Mouse (Mus musculus) heart, embryonic 16.5 days (tissue): ENCODE results near the gene Dirc2. TPM values are rescaled to one million over a fixed set of nuclear protein-coding genes. Genes with fewer than 3 reads are reported as not detected.

Experiments used
- ATAC-seq: fragments of 200-750 bp; cut with Nextera tagmentation; replicated peaks from 2 replicates; pipeline ENCODE4 v1.8.0; 2017; ENCODE audit warnings: moderate number of reproducible peaks; ENCODE audit not compliant: insufficient read depth, low FRiP score; ENCODE audit errors: extremely low read depth
- H3K27ac ChIP-seq: fragments of 300-500 bp; sonication (generic); 2 replicates; pipeline ENCODE4 v1.5.1; 2014; ENCODE audit warnings: mild to moderate bottlenecking, low read length, control low read depth, moderate library complexity
- H3K27me3 ChIP-seq: fragments of 300-500 bp; sonication (generic); 2 replicates; pipeline ENCODE4 v1.6.1; 2014; ENCODE audit warnings: low read length, mixed read lengths; ENCODE audit not compliant: control insufficient read depth, insufficient read depth
- H3K36me3 ChIP-seq: fragments of 300-500 bp; sonication (generic); 2 replicates; pipeline ENCODE4 v1.6.1; 2014; ENCODE audit not compliant: control insufficient read depth, insufficient read depth
- H3K4me1 ChIP-seq: fragments of 300-500 bp; sonication (generic); 2 replicates; pipeline ENCODE4 v1.6.1; 2014; ENCODE audit warnings: low read length, mixed read lengths; ENCODE audit not compliant: control insufficient read depth, insufficient read depth
- H3K4me2 ChIP-seq: fragments of 300-500 bp; sonication (generic); 2 replicates; pipeline ENCODE4 v1.6.1; 2014; ENCODE audit warnings: low read depth, mild to moderate bottlenecking, control low read depth, low read length
- H3K4me3 ChIP-seq: fragments of 300-500 bp; sonication (generic); 2 replicates; pipeline ENCODE4 v1.5.1; 2014; ENCODE audit warnings: mild to moderate bottlenecking, control low read depth, low read length
- H3K9ac ChIP-seq: fragments of 300-500 bp; sonication (generic); 2 replicates; pipeline ENCODE4 v1.6.1; 2014; ENCODE audit warnings: low read length, control low read depth
- H3K9me3 ChIP-seq: fragments of 300-500 bp; sonication (generic); replicated peaks from 2 replicates; pipeline ENCODE4 v1.6.1; 2016; ENCODE audit warnings: low read length; ENCODE audit not compliant: control insufficient read depth
- WGBS: fragments of 180-500 bp; shearing (Covaris S2); extraction: QIAGEN DNeasy Blood & Tissue Kit; methylation state at CpG from one replicate; pipeline ENCODE4 v1.1.7; 2014; 5-methylcytosine and 5-hydroxymethylcytosine counted together
- polyA plus RNA-seq: library from polyadenylated mRNA; unstranded; fragments of >200 nt; fragmentation: Nextera tagmentation; extraction: Ambion mirVana; gene quantifications from 2 replicates; pipeline ENCODE4 v1.2.1, GENCODE M21; 2015

Gene Dirc2
- polyA plus RNA-seq, 1 experiment from 2014 or later = 10.1 TPM

- H3K27me3 ChIP-seq = no peaks in the 10 kb centered on the region
- H3K4me3 ChIP-seq = peak overlapping the region; percentile 76
- H3K9ac ChIP-seq = peak overlapping the region; percentile 88
- ATAC-seq = no peak
- no peaks in the 10 kb centered on the region for H3K36me3 ChIP-seq
- peaks cover 26% of the 10 kb centered on the region for H3K4me1 ChIP-seq
- peak overlapping the region; percentile 99 for H3K4me2 ChIP-seq
- WGBS = 30% methylated on average over 6 of the region's 6 CpGs
- no peak overlapping the region for H3K27ac ChIP-seq
- H3K9me3 ChIP-seq = no peaks in the 10 kb centered on the region
These were observed 729 bp downstream of the Dirc2 start for GRCm38 (mm10) chr16:35768469-35768784.

GRCm38 (mm10) chr16:35766366-35766765 lies 2.8 kb downstream of the Dirc2 start:
- WGBS = 81% methylated on average over 3 of the region's 3 CpGs
- no peak overlapping the region for H3K4me2 ChIP-seq
- peaks cover 26% of the 10 kb centered on the region for H3K4me1 ChIP-seq
- no peak overlapping the region for H3K27ac ChIP-seq
- no peak for ATAC-seq
- no peaks in the 10 kb centered on the region for H3K27me3 ChIP-seq
- no peaks in the 10 kb centered on the region for H3K36me3 ChIP-seq
- H3K9ac ChIP-seq = no peak overlapping the region
- no peaks in the 10 kb centered on the region for H3K9me3 ChIP-seq
- no peak overlapping the region for H3K4me3 ChIP-seq

DNA sequence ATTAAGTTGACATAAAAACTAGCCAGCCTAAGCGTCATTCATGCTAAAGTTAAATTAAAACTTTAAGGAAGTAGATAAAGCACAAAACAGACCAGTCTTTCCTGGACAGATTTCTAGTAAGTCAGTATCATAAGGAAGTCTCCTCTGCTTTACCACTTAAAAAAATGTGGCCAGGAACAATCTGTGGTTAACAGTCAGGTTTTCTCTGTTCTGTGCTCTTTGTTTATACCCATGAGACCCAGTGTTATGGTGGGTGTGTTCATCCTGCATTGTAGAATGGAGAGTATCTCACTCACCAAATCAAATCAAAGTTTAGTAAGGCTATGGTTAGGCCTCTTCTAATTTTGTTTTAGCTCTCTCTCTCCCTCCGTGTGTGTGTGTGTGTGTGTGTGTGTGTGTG lies 3.7 kb downstream of the Dirc2 start:
- H3K27me3 ChIP-seq = no peaks in the 10 kb centered on the region
- H3K36me3 ChIP-seq = no peaks in the 10 kb centered on the region
- WGBS = 62% methylated on average over 2 of the region's 2 CpGs

GRCm38 (mm10) chr16:35764941-35765340 lies 4.2 kb downstream of the Dirc2 start:
- no peak overlapping the region for H3K27ac ChIP-seq
- no peak overlapping the region for H3K9ac ChIP-seq
- WGBS = 85% methylated on average over 1 of the region's 1 CpGs
- no peaks in the 10 kb centered on the region for H3K27me3 ChIP-seq
- H3K4me3 ChIP-seq = no peak overlapping the region
- H3K4me2 ChIP-seq = no peak overlapping the region
- H3K4me1 ChIP-seq = peaks cover 18% of the 10 kb centered on the region
- no peak for ATAC-seq
- no peaks in the 10 kb centered on the region for H3K36me3 ChIP-seq
- no peaks in the 10 kb centered on the region for H3K9me3 ChIP-seq

More for the DNA sequence above, 3.7 kb downstream of the Dirc2 start:
- Histone ChIP-seq H3K4me3 (no peak overlapping the region), H3K9me3 (no peaks in the 10 kb centered on the region), H3K4me2 (no peak overlapping the region), H3K9ac (no peak overlapping the region), H3K4me1 (peaks cover 18% of the 10 kb centered on the region), H3K27ac (no peak overlapping the region)
- no peak for ATAC-seq

GRCm38 (mm10) chr16:35763590-35764296 lies 5.4 kb downstream of the Dirc2 start:
- H3K4me1 ChIP-seq = peaks cover 15% of the 10 kb centered on the region
- 28% methylated on average over 9 of the region's 11 CpGs for WGBS
- no peaks in the 10 kb centered on the region for H3K36me3 ChIP-seq
- peak overlapping the region; percentile 42; the same call in 1 of the 2 replicates for H3K4me2 ChIP-seq
- H3K4me3 ChIP-seq = no peak overlapping the region
- no peak for ATAC-seq
- H3K9ac ChIP-seq = no peak overlapping the region
- no peaks in the 10 kb centered on the region for H3K9me3 ChIP-seq
- 0 out of 2 replicates have a peak overlapping the region, but pooled peaks have one; percentile 43 for H3K27ac ChIP-seq
- H3K27me3 ChIP-seq = no peaks in the 10 kb centered on the region

DNA sequence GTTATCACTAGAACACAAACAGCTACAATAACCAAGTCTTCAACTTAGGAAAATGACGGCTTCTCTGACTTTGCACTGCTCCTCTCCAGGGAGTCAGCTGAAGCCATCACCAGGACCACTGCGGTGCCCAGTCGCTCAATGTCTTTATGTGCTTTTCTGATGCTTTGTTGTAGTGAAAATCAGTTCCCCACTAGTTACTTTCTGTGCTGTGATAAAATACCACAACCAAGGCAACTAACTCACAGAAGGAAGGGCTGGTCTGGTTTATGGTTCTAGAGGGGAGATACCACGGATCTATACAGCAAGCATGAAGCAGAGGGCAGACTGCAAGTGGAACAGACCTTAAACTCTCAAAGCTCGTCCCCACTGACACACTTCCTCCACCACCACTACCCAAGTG lies 9.8 kb downstream of the Dirc2 start:
- no peak for ATAC-seq
- Histone ChIP-seq H3K27ac (no peak overlapping the region), H3K27me3 (no peaks in the 10 kb centered on the region), H3K4me3 (no peak overlapping the region), H3K36me3 (no peaks in the 10 kb centered on the region), H3K9me3 (no peaks in the 10 kb centered on the region), H3K4me2 (no peak overlapping the region), H3K4me1 (peaks cover 8% of the 10 kb centered on the region; the same call in 1 of the 2 replicates), H3K9ac (no peak overlapping the region)
- WGBS = 82% methylated on average over 5 of the region's 5 CpGs

GRCm38 (mm10) chr16:35756697-35757096 lies 12.5 kb downstream of the Dirc2 start:
- Histone ChIP-seq H3K4me3 (no peak overlapping the region), H3K4me2 (no peak overlapping the region), H3K9ac (no peak overlapping the region), H3K27me3 (no peaks in the 10 kb centered on the region), H3K9me3 (no peaks in the 10 kb centered on the region), H3K36me3 (no peaks in the 10 kb centered on the region), H3K27ac (no peak overlapping the region), H3K4me1 (0 out of 2 replicates have a peak, but pooled peaks cover 2% of the 10 kb centered on the region)
- 85% methylated on average over 9 of the region's 9 CpGs for WGBS
- ATAC-seq = no peak

DNA sequence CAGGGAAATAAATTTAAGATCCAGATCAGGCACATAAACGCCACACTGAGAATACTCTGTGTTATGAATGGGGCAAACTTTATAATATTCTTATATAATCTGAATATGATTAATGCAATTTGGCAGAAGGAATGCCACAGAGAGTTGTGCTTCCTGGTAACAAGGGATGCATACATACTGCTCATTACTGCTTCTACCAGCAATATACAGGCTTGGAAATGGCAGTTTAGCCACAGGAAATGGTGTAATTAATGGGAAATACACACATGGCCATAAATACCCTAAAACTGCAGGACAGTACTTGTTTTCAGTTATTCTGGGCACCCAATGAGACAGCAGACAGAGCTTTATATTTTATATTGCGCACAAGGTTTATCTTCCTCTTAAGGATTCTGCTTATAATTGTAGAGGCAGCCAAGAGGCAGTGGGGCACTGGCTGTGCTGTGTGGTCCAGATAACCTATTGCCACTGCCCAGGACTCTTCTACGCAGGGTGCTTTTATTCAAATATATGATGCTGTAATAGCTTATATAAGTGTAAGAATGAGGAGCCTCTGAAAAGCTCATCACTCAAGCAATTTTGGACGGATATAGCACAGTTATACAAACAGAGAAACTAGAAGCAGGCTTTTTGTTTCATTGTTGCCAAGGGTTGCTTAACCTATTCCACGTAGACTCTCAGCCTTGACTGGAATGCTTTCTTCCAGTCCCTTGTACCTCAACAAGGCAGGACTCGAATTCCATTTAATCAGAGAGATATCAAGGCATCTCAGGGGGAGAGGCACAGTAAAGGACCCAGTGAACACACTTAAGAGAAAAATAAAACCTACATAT lies 13.4 kb downstream of the Dirc2 start:
- ATAC-seq = no peak
- 71% methylated on average over 6 of the region's 6 CpGs for WGBS
- no peak overlapping the region for H3K4me2 ChIP-seq
- no peaks in the 10 kb centered on the region for H3K9me3 ChIP-seq
- 0 out of 2 replicates have a peak, but pooled peaks cover 2% of the 10 kb centered on the region for H3K4me1 ChIP-seq
- H3K36me3 ChIP-seq = no peaks in the 10 kb centered on the region
- H3K27me3 ChIP-seq = no peaks in the 10 kb centered on the region
- H3K4me3 ChIP-seq = no peak overlapping the region
- H3K9ac ChIP-seq = no peak overlapping the region
- H3K27ac ChIP-seq = no peak overlapping the region

- Histone ChIP-seq H3K27ac (no peak overlapping the region), H3K9me3 (no peaks in the 10 kb centered on the region), H3K4me3 (no peak overlapping the region), H3K36me3 (no peaks in the 10 kb centered on the region), H3K4me1 (0 out of 2 replicates have a peak, but pooled peaks cover 2% of the 10 kb centered on the region), H3K9ac (no peak overlapping the region), H3K4me2 (no peak overlapping the region), H3K27me3 (no peaks in the 10 kb centered on the region)
- ATAC-seq = no peak
- WGBS = 92% methylated on average over 5 of the region's 5 CpGs
These were observed 15.2 kb downstream of the Dirc2 start for GRCm38 (mm10) chr16:35753926-35754325.
